Mouse (Mus musculus): ENCODE results near the gene Ccnj.

Gene Ccnj

GRCm38 (mm10) chr19:40844731-40845130, 13.7 kb downstream of the Ccnj start:
- DNase-seq = no peak

GRCm38 (mm10) chr19:40849391-40849790, 18.3 kb downstream of the Ccnj start:
- no peak for DNase-seq

- DNase-seq = no peak
These were observed 28.5 kb downstream of the Ccnj start for GRCm38 (mm10) chr19:40859555-40859954.

- no peak for DNase-seq
These were observed 37.2 kb downstream of the Ccnj start for GRCm38 (mm10) chr19:40868284-40868683.

GRCm38 (mm10) chr19:40869425-40870105, 38.5 kb downstream of the Ccnj start:
- no peak for DNase-seq

- peak; percentile 94 for DNase-seq
These were observed 42.0 kb downstream of the Ccnj start for GRCm38 (mm10) chr19:40872955-40873665.

- no peak for DNase-seq
These were observed 50.6 kb downstream of the Ccnj start for GRCm38 (mm10) chr19:40881700-40882099.

- no peak for DNase-seq
These were observed 57.8 kb downstream of the Ccnj start for GRCm38 (mm10) chr19:40888887-40889286.

GRCm38 (mm10) chr19:40894071-40894506, 63.0 kb downstream of the Ccnj start:
- DNase-seq = no peak

- DNase-seq = peak; percentile 94
These were observed 63.7 kb downstream of the Ccnj start, which contains the start of gene Zfp518a for GRCm38 (mm10) chr19:40894519-40895392. Zfp518a (plus strand) TSS chr19:40894705.

GRCm38 (mm10) chr19:40895393-40895703, 64.3 kb downstream of the Ccnj start:
- DNase-seq = no peak
